Mouse (Mus musculus) heart, adult 18-20 months (tissue): Measurements from ENCODE around the gene Zfp839. TPM values are rescaled to one million over a fixed set of nuclear protein-coding genes. Genes with fewer than 3 reads are reported as not detected.

Source experiments
- DNase-seq, 2 experiments: peaks; one replicate each; pipeline ENCODE4 v3.0.0; 2021 to 2022; ENCODE audit warnings: mixed read lengths in 1 of 2
- total RNA-seq, 2 experiments: library from RNA; stranded (reverse); gene quantifications; 2 replicates each; pipeline ENCODE4 v1.2.3; 2021

Zfp839 gene
- total RNA-seq, 2 experiments from 2014 or later = 10.3 to 11.4 TPM

DNA sequence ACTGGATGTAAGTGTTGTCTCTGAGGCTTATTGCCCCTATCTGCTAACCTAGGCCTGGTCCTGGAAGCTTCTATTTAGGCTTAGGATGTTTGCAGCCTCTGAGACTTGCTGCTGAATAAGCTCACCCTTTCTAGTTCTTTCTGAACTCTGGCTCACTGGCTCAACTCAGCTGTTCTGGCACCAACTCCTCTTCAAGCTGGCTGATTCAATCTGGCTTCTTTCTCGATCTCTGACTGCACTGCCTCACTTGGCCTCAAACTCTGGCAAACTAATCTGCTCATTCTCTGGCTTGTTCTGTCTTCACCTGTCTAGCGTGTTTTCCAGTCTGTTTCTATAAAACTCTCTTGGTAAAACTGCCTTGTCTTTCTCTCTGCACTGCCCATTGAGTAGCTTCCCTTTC lies 25.3 kb downstream of the Zfp839 start:
- DNase-seq = no peak

DNA sequence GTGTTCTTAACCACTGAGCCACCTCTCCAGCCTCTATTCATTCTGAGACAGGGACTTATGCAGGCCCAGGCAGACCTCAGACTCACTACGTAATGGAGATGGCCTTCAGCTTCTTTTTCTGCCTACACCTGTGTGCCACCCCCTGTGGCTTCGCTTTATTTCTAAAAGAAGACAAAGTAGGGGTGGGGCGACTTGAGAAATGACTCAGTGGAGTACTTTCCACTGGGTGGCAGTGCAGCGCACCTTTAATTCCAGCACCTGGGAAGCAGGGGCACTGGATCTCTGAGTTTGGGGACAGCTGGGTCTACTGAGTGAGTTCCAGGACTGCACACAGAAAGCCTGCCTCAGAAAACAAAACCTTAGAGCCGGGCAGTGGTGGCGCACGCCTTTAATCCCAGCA lies 32.2 kb downstream of the Zfp839 start:
- no peak for DNase-seq

DNA sequence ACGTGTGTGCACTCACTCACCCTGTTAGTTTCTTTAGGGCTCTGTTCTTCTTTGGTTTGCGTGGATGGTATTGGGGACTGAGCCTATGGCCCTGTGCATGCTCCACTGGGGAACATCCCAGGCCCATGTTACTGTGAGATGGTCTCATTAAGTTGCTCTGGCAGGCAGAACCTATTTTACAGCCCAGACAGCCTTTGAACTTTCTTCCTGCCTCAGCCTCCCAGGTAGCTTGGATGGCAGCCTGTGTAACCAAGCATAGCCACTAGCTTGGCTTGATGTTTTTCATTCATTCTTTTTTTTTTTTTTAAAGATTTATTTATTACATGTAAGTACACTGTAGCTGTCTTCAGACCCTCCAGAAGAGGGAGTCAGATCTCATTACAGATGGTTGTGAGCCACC lies 35.2 kb downstream of the Zfp839 start:
- no peak for DNase-seq

DNA sequence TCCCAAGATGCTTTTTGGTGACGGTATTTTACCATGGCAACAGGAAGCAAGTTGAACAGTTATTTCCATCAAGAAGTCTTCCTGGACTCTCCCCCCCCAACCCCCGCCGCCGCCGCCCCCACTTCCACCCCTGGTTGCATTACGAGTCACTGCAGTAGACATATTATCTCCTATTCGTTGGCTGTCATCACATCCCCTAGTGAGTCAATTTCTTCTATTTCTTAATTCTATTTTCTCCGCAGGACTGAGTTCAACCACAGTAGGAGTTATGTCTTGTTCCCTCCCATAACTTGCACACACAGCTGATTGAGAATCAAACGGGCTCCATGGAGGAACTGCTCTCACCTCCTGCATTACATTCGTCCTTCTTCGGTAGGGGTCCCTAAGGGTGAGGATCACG lies 38.1 kb downstream of the Zfp839 start:
- no peak for DNase-seq

DNA sequence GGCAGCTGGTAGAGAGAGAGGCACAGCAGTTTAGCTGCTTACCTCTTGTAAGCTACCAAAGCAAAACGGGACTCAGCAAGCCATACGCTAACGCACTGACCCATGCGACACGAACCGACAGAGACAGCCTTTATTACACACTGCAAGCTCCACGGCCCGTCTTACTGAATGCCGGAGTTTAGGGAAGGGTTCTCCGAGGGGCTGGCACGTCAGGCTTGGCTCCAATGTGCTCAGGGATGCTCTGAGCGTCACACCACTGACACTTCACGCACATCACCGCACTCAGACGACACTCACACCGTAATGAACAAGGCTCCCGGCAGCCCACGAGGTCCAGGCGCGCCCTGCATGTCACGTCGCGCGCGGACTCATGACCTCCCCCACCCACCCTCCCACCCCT lies 38.6 kb downstream of the Zfp839 start:
- no peak for DNase-seq

DNA sequence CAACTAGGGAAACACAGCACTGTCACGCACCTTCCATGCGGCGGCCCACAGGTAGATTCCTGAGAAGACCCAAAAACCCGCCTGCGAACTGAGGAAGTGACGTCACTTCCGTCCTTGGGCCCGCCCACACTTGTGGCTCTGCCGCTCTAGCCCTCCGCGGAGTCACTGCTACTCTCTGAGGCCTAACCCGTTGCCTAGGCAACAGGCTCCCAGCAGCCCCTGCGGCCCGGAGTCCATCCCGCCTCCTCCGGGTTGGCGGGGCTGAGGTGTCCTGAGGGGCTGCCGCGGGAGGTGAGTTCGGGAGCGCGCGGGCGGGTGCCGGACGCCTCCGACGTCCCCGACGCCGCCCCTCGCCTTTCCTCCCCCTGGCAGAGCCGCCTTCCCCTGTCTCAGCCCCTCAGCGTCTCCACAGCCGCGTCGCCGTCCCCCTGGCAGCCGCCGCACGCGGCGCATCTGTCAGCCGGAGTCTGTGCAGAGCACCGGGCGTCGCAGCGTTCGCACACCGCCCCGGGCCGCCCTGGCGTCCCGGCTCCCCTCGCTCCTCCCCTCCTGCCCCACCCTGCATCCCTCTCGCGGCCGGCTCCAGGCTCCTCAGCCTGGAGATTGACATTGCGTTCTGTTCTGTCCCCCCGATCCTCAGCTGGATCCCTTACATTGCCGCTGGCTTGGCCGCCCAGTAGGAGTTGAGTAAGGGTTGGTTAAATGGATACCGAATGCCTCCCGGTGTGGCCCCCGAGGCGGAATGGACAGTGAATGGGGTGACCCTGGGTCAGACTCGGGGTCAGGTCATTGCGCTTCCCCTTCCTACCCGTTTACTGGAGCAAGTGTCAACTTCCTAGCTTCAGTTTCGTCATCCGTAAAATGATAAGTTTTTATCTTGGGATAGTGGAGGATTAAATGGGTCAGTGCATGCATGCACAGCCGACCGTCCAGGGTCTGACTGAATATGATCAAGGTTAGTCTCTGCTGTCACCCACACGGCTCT lies 39.3 kb downstream of the Zfp839 start, which contains the start of the genes Cinp and Tecpr2:
Gene Cinp (minus strand): TSS at position 110 of the 985 bp plus-strand sequence.
Gene Tecpr2 (plus strand): TSS at position 229 of the 985 bp plus-strand sequence.
- DNase-seq = peak; percentile 97 to 99

DNA sequence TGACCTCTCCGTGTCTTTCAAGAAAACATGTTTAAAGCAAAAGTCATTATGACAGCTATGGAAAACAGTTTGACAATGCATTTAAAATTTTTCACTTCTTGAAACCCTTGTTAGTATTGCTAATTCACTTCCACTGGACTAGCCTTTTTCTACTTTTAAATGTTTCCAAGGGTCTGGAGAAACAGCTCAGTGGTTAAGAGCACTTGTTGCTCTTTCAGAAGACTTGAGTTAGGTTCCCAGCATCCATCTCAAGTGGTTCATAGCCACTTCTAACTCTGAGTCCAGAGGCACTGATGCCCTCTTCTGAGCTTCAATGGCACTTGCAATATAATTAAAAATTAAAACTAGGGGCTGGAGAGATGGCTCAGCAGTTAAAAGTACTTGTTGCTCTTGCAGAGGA lies 41.8 kb downstream of the Zfp839 start:
- no peak for DNase-seq

DNA sequence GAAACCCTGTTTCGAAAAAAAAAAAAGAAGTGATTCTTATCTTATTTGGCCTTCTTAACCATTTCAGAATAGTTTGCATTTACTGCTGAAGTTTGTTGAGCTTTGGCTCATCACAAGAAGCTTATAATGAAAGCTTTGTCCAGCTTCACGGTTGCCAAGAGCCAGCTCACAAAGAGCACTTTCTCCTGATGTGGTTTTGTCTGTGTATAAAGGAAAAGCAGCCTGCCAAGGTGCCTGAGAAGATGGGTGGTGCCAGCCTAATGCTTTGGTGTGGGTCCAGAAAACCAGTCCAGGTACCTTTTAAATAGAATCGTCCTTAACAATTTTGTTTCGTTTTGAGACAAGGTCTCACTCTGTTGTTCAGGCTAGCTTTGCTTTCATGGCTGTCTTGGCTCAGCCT lies 52.1 kb downstream of the Zfp839 start:
- DNase-seq = no peak

DNA sequence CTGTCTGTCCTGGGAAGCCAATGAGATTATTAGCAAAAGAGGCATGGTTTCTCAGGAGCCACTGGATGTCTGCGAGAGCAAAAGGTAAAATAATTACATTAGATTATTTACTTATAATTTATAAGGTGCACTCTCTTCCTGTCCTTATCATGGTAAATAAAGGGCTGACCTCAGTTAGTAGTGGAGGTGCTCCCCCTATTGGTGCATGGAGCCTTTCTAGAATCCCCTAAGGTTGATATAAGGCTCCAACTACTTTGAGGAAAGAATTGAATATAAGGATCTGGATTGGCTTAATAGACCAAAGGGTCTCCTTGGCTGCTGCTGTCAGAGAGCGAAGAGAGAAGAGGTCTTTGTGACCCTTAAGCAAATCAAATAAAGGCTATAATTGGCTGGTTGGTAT lies 53.5 kb downstream of the Zfp839 start:
- peak in 1 of 2 experiments; percentile 14 for DNase-seq

DNA sequence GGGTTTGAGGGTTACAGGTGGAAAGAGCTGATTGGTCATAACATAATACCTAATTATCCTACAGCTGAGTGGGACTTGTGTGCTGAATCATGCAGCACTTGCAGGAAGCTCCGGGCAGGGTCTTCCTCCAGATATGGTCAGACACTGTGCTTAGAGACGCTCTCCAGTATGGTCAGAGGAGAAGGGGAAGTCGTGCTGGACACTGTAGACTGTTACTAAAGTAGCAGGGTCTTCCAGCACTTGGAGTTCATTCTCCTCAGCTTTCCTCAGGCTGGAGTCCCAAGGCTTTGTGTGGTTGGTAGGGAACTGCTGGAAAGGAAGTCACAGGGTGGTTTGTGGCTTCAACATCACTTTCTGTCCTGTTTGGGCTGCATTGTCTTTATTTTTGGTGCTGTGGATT lies 57.8 kb downstream of the Zfp839 start:
- no peak for DNase-seq

DNA sequence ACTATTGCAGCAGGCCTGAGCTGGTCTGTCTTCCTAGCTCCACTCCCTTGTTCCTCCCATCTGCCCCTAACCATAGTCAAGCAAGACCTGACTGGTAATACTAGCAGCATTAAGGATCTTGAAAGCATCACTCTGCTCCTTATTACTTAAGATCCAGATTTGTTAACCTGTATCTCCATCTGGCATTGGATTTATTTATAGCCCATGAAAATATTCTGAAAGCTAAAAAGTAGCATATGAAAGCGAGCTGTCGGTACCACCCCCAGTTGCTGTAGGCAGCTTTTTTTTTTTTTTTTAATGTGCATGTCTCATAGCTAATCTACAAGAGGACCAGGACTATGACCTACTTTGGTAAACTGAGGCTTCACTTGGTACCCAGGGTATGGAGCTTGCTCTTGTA lies 59.9 kb downstream of the Zfp839 start:
- no peak for DNase-seq

DNA sequence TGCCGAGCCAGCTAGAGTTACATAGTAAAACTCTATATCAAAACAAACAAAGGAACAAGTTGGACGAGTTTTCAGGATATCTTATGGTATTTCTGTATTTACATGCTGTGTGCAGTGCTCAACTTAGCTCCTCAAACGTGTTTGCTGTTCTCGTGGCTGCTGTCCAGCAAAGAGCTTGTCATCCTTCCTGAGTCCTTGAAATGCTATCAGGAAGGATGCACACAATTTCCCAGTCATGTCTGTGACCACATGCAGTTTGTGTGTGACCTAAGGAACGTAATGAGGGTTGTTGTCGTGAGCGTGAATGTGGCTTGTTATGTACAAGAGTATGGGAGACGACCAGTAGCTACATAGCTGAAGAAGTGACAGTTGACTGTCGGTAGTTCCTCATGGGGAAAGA lies 65.7 kb downstream of the Zfp839 start:
- no peak for DNase-seq

Other genes with a start within 250 kb of the Zfp839 start
- gene Dync1h1, start 248.8 kb upstream of the Zfp839 start, total RNA-seq = 100 to 1,000 TPM; 131 to 138 TPM
- not detected for gene 1700001K19Rik, start 167.6 kb upstream of the Zfp839 start, total RNA-seq
- 100 to 1,000 TPM; 261 to 408 TPM for gene Hsp90aa1, start 147.5 kb upstream of the Zfp839 start, total RNA-seq
- gene Wdr20, start 112.3 kb upstream of the Zfp839 start, total RNA-seq = 10 to 100 TPM; 31.0 to 32.1 TPM
- 1 to 10 TPM in 1 of 2 experiments, under 1 TPM in 1; 0.80 to 1.4 TPM for gene Mok, start 9.3 kb upstream of the Zfp839 start, total RNA-seq
- 10 to 100 TPM; 26.9 to 29.5 TPM for gene Cinp, start 38.9 kb downstream of the Zfp839 start, total RNA-seq
- gene Tecpr2, start 39.0 kb downstream of the Zfp839 start, total RNA-seq = 1 to 10 TPM; 5.1 to 6.0 TPM
- 10 to 100 TPM; 59.5 to 68.0 TPM for gene Ankrd9, start 128.8 kb downstream of the Zfp839 start, total RNA-seq
- gene Rcor1, start 189.1 kb downstream of the Zfp839 start, total RNA-seq = 10 to 100 TPM; 14.7 to 15.0 TPM